Mouse (Mus musculus): Measurements from ENCODE around the gene Nrxn1.

Nrxn1 gene

DNA sequence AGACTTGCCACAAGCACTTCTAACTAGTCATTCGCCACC, at the start of gene Nrxn1:
TSS of gene Nrxn1 (minus strand) at position 30 of the 39 bp plus-strand sequence.
- TF ChIP-seq GATA4 (IDR thresholded peaks at IDR 0.05; ENCODE audit: insufficient replicate concordance, low read length): no peak

DNA sequence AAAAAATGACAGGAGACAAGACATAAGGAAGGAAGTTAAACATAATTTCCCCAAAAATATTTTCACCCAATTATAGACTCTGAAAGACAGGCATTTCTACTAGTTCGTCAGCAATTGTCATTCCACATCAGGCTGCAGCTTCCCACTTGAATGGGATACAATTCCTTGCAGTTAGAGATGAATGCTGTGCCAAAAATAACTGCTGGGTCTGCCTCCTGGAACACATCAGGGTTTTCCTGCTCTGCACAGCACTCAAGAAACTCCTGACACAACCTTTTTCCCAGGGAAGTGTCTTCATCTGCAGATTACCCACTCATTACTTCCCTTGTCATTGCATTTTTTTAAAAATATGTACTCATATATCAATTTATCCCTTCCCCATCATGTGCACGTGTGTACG, 44.0 kb upstream of the Nrxn1 start:
- TF ChIP-seq GATA4 (IDR thresholded peaks at IDR 0.05; ENCODE audit: insufficient replicate concordance, low read length): no peak

DNA sequence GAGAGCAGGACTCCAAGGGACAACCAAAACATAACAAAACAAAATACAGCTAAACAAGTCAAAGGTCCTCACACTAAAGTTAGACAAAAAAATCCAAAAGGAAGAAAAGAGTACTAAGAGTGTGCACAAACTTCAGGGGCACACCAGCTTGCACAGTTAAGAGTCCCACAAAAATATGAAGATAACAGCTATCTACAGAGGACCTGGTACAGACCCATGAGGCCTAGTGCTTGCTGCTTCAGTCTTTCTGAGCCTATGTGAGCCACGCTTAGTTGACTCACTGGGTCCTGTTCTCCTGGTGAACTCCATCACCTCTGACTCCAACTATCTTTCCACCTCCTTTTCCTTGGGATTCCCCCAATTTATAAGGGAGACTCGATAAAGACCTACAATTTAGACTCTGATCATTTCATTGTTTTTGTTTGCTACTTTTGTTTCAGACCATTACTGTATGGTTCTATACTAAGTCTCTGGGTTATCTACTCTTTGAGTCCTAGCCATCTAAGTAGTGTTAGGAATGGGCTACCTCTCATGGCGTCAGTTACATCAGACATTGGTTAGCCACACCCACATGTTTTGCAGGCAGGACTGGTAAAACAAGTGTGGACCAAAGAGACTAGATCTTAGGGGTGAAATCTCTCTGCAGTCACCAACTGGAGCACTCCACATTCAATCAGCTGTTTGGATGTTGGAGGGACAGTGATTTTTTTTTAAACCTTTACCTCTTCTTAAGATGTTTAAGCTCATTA, 20.2 kb upstream of the Nrxn1 start:
- no peak for TF ChIP-seq GATA4 (IDR thresholded peaks at IDR 0.05; ENCODE audit: insufficient replicate concordance, low read length)

DNA sequence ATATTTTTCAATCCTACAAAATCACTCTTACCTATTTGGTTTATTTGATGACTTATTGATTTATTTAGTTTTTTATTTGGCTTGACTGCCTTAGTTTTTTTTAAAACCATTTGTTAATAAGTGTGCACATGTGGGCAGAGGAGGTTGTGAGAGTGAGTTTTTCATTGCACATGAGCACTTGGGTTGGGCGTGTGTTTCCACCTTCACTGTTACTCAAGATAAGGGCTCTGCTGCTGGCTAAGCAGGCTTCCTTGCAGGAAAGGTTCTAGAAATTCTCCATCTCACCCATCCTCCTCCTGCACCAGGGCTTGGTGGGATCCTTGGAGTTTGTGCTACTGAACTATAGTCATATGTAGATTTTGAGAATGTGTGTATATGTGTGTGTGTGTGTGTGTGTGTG, 19.2 kb upstream of the Nrxn1 start:
- TF ChIP-seq GATA4 (IDR thresholded peaks at IDR 0.05; ENCODE audit: insufficient replicate concordance, low read length): no peak

DNA sequence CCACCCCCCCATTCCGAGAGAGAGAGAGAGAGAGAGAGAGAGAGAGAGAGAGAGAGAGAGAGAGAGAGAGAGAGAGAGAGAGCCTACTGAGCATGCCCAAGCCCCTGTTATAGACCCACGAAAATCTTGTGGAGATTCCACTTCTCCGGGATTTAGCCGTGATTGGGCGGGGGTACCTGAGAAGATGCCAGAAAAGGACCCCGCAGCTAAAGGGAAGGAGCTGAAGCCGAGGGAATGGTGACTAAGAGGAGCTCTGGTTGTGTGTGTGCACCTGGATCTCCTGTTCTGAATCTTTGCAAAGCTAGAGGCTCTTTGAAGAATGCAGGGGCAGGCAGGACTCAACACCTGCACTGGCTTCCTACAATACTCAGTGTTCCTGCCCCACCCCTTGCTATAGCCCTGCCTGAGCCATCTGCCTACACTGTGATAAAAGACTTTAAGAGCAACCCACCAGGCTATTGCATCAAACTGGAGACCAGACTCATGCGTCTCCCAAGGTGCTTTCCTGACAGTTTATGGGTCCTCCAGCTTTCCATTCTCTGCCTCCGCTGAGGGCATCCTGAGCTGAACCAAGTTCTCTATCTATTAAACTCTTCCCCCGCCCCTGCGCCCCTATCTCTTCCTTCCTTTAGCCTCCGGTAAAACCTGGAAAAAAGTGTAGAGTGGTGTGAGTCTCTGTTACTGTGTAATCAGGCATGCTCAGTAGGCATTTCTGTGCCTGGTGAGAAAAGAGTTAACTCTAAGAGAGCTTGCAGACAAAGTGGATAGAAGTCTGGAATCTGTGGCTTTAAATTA, 407 bp upstream of the Nrxn1 start:
- no peak for TF ChIP-seq GATA4 (IDR thresholded peaks at IDR 0.05; ENCODE audit: insufficient replicate concordance, low read length)

DNA sequence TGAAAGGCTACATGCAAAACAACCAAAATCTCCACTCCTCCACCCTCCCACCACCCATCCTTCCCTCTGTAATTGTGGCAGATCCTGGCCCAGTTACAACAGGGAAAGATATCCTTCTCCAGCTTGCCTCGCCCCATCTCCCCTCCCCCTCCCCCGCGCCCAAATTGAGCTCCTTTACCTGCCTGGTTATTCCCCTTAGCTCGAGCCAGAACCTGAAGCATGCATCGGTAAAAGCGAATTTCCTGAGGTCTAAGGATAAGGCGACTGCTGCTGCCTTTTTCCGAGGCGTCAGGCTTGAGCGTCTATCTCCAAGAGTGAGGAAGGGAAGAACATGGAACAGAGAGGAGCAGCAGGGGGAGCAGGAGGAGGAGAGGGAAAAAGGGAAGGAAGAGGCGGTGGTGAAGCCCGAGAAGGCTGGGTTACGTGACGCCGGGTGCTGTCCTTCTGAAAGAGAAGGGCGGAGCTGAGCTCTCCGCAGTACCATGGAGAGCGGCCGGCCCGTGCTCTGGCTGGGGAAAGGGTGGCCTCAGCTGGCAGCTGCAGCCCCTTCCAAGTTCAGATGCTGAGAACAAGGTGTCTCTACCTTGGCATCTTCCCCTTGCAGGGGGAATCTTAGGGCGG, 340 bp downstream of the Nrxn1 start:
- no peak for TF ChIP-seq GATA4 (IDR thresholded peaks at IDR 0.05; ENCODE audit: insufficient replicate concordance, low read length)

DNA sequence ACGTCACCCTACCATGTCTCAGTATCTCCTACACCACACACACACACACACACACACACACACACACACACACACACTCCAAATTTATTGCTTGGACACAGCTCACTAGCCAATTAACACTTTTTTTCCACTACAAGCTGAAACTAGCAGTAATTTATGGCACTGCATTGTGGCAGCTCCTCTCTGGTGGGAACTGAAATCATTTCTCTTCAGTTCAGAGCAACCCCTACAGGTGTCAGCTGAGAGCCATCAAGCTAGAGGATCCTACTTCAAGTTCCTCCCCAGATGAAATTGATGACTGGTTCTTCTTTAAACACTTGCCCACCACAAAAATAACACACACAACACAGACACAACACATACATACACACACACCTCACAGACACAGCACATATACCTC, 2.2 kb downstream of the Nrxn1 start:
- no peak for TF ChIP-seq GATA4 (IDR thresholded peaks at IDR 0.05; ENCODE audit: insufficient replicate concordance, low read length)

DNA sequence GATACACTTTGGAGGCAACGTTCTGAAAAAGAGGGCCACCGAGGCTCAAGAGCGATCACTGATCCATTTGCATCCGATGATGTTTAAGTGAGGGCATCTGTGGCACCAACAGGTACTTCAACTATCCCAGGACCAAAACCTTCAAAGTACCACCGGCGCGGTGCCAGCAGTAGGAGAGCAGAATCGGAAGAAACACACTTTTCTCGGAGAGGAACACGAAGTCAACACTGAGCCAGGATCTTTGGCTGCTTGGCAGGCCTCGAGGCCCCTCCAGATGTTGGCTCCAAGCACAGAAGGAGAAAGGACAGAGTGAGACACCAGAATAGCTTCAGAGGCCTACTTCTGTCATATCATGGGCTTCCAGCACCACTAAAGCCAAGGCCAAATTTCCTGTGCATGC, 3.9 kb downstream of the Nrxn1 start:
- no peak for TF ChIP-seq GATA4 (IDR thresholded peaks at IDR 0.05; ENCODE audit: insufficient replicate concordance, low read length)

DNA sequence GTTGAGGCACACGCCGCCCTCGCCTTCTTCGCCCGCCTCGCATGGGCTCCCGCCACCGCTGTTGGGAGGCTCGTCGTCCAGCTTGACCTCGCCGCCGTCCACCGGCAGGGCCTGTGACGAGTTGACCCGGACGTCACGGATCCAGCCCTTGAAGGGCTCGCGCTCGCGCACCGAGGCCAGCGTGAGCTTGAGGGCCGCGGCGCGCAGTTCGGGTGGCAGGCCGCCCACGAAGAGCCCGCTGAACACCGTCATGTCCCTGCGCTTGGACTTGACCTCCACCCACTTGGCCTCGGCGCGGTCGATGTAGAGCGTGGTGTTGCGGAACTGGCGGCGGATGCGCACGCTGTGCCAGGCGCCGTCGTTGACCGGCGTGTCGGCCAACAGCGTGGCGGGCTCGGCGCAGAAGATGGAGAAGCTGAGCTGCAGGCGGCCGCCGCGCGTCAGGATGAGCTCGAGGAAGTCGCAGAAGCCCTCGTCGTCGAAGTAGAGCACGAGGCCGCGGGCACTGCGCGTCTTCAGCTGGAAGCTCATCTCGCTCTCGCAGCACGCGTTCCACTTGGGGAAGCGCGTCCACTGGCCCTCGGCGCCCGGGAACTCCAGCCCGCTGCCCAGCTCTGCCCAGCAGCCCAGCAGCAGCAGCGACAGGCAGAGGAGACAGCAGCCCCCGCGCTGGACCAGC, 4.7 kb downstream of the Nrxn1 start:
- TF ChIP-seq GATA4 (IDR thresholded peaks at IDR 0.05; ENCODE audit: insufficient replicate concordance, low read length): no peak

DNA sequence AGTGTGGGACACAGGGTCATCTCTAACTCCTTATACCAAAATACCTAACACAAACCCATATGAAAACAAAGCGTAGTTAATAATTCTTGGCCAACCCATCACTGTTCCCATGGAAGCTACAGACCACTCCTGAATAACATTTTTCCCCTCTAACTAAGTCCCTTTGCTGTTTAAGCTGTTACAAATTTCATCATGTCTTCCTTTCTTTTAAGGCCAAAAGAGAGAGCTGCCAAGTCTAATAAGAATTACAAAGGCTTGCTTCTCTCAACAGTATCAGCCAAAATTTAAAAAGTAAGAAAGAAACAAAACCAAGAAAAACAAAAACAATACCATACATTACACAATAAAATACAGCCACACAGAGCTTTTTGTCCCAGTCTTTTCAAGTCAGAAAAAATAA, 6.5 kb downstream of the Nrxn1 start:
- TF ChIP-seq GATA4 (IDR thresholded peaks at IDR 0.05; ENCODE audit: insufficient replicate concordance, low read length): no peak

DNA sequence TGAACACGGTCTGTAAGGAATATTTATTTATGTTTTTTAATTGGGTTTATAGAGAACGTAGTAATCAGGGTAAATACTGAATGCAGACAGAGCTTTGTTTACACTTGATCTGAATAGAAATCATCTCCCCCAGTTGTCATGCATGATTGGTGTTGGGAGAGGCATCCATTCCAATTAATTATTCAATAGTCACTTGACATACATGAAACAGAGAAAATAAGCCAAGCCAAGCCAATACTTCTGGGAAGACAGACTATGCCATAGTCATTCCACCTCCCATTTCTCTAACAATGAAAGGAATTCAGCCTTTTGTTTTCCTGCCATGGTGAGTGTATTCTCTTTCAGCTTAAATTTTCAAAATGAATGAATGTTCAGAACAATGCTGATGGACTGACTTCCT, 7.5 kb downstream of the Nrxn1 start:
- no peak for TF ChIP-seq GATA4 (IDR thresholded peaks at IDR 0.05; ENCODE audit: insufficient replicate concordance, low read length)

DNA sequence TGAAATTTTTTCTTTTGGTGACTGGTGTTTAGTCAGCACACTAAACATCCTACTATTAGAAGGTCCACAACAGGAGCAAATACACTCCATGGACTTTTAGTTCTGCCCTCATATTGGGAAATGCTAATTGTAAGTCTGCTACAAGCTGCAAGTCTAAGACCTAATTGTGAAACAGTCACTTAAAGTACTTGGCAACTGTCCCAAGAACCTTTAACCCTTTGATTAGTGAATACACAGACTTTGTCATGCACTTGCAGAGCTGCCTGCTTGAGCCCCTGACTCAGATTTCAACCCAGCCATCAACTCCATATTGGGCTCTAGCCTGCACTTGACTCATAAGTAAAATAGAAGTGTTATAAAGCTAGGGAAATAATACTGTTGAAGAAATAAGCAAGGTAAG, 13.8 kb downstream of the Nrxn1 start:
- no peak for TF ChIP-seq GATA4 (IDR thresholded peaks at IDR 0.05; ENCODE audit: insufficient replicate concordance, low read length)

DNA sequence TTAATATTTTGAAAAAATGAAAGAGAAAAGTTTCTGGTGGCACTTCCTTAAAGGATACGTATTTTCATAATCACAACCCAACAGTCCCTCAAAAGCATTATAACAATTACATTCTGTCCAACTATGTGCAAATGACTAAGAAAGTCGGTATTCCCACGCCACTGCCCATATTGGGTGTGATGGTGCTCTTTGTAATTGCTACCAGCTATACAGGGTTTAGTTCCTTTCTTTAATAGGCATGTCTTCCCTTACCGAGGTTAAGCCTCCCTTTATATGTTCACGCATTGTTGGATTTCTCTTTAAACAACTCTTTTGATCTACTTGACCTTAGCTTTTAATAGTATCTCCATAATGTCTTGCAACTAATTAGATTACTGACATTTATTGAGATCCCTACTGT, 18.1 kb downstream of the Nrxn1 start:
- no peak for TF ChIP-seq GATA4 (IDR thresholded peaks at IDR 0.05; ENCODE audit: insufficient replicate concordance, low read length)

DNA sequence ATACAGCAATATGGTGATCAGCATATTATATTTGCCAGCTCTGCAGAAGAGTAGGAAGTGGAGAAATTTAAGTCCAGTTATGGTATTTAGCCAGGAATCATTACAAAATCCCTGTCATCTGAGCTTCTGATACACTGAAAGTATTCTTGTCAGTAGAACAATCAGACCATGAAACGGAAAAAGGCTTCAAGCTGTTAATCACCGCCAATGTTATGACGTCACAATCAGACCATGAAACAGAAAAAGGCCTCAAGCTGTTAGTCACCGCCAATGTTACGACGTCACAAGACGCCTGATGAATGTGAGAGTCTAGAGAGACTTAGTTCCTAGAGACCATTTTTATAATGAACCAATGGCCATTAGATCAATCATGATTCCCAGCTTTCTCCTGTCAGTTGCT, 59.4 kb downstream of the Nrxn1 start:
- no peak for TF ChIP-seq GATA4 (IDR thresholded peaks at IDR 0.05; ENCODE audit: insufficient replicate concordance, low read length)

DNA sequence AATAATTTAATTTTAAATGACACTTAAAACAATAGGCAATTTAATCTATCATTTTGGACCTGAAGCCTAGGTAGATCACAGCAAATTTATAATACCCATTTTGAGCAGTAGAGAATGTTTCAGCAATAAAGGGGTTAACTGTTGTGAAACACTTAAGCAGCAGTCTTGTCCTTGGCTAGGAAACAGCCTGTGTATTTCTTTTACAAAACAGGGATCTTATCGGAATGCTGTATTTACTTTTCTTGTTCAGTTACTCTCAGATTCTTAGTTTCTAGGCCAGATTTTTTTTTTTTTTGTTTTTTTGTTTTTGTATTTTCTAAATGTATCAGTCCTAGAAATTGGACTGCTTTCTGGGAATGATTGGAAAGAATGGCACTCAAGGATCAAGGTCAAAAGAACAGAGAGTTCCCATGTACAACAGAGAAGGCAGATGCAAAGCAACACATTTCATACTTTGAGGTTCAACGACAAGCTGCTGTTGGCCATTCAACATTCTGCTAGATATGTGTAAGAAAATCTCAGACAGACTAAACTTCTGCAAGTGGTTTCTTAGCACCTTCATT, 67.7 kb downstream of the Nrxn1 start:
- TF ChIP-seq GATA4 (IDR thresholded peaks at IDR 0.05; ENCODE audit: insufficient replicate concordance, low read length): no peak
